Mouse (Mus musculus): ENCODE measurements around the gene Sim2. TPM values are rescaled to one million over a fixed set of nuclear protein-coding genes. Genes with fewer than 3 reads are reported as not detected.

The Sim2 gene
- polyA plus RNA-seq, 1 experiment from 2014 or later = 0.14 TPM

- peaks cover 18% of the 10 kb centered on the region for H3K27me3 ChIP-seq (ENCODE audit: poor library complexity, severe bottlenecking)
- no peaks in the 10 kb centered on the region for H3K36me3 ChIP-seq (replicated peaks)
- DNase-seq (ENCODE audit: extremely low spot score, low spot score) = no peak
- WGBS = 61% methylated on average over 9 of the region's 9 CpGs
- peaks cover 6% of the 10 kb centered on the region; the same call in 1 of the 2 replicates for H3K9me3 ChIP-seq
- no peak overlapping the region for H3K27ac ChIP-seq
- no peak overlapping the region for H3K4me3 ChIP-seq
- peaks cover 18% of the 10 kb centered on the region for H3K4me1 ChIP-seq
Measured at GRCm38 (mm10) chr16:94064211-94064610, 20.5 kb upstream of the Sim2 start.

- peaks cover 8% of the 10 kb centered on the region; the same call in 1 of the 2 replicates for H3K4me1 ChIP-seq
- peaks cover 36% of the 10 kb centered on the region for H3K27me3 ChIP-seq (ENCODE audit: poor library complexity, severe bottlenecking)
- WGBS = 77% methylated on average over 24 of the region's 24 CpGs
- H3K4me3 ChIP-seq = no peak overlapping the region
- H3K36me3 ChIP-seq (replicated peaks) = no peaks in the 10 kb centered on the region
- no peak overlapping the region for H3K27ac ChIP-seq
- peaks cover 6% of the 10 kb centered on the region; the same call in 1 of the 2 replicates for H3K9me3 ChIP-seq
- DNase-seq (ENCODE audit: extremely low spot score, low spot score) = no peak
Measured at GRCm38 (mm10) chr16:94065728-94066674, 18.7 kb upstream of the Sim2 start.

- 87% methylated on average over 6 of the region's 6 CpGs for WGBS
Measured at GRCm38 (mm10) chr16:94066771-94067170, 18.0 kb upstream of the Sim2 start.

DNA sequence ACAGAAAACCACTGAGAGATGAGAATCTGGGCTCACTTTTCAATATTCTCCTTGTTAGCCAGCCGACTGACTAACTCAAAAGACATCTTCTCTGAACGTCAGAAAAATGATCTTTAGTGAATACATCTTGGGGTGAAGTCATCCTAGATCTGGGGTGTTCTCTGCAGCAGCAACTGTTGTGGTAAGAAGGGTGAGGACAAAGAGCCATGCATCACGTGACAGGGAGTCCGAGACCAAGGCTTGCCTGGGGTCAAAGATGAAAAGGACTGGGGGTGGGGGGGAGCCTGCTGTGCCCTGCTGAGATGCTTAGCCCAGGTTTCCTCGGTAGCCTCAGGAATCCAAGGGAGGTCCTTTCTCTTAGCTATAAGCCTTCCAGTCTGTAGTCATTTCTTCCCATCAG is 17.5 kb upstream of the Sim2 start:
- H3K27me3 ChIP-seq (ENCODE audit: poor library complexity, severe bottlenecking) = peaks cover 46% of the 10 kb centered on the region
- H3K4me1 ChIP-seq = peaks cover 13% of the 10 kb centered on the region; the same call in 1 of the 2 replicates
- H3K4me3 ChIP-seq = no peak overlapping the region
- H3K9me3 ChIP-seq = peaks cover 6% of the 10 kb centered on the region; the same call in 1 of the 2 replicates
- 58% methylated on average over 5 of the region's 5 CpGs for WGBS
- no peak for DNase-seq (ENCODE audit: extremely low spot score, low spot score)
- no peaks in the 10 kb centered on the region for H3K36me3 ChIP-seq (replicated peaks)
- H3K27ac ChIP-seq = no peak overlapping the region

More at GRCm38 (mm10) chr16:94066771-94067170, 18.0 kb upstream of the Sim2 start:
- no peak for DNase-seq (ENCODE audit: extremely low spot score, low spot score)
- Histone ChIP-seq H3K9me3 (peaks cover 6% of the 10 kb centered on the region; the same call in 1 of the 2 replicates), H3K36me3 (replicated peaks) (no peaks in the 10 kb centered on the region), H3K27ac (no peak overlapping the region), H3K4me3 (no peak overlapping the region), H3K27me3 (ENCODE audit: poor library complexity, severe bottlenecking) (peaks cover 43% of the 10 kb centered on the region), H3K4me1 (peaks cover 12% of the 10 kb centered on the region; the same call in 1 of the 2 replicates)

DNA sequence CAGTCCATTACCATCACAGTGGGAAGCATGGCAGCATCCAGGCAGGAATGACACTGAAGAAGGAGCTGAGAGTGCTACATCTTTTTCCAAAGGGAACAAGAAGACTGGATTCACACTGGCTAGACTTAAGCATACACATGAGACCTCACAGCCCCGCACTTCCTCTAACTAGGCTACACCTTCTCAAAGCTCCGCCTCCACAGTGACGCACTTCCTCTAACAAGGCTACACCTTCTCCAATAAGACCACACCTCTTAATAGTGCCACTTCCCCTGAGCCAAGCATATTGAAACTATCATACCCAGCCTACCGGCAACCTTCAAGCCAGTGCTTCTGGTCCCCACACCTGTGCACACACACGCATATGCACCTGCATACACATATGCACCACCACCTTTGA is 15.7 kb upstream of the Sim2 start:
- Histone ChIP-seq H3K4me1 (peaks cover 12% of the 10 kb centered on the region; the same call in 1 of the 2 replicates), H3K27ac (no peak overlapping the region), H3K27me3 (ENCODE audit: poor library complexity, severe bottlenecking) (peaks cover 60% of the 10 kb centered on the region), H3K4me3 (no peak overlapping the region), H3K36me3 (replicated peaks) (no peaks in the 10 kb centered on the region), H3K9me3 (peaks cover 10% of the 10 kb centered on the region; the same call in 1 of the 2 replicates)
- DNase-seq (ENCODE audit: extremely low spot score, low spot score) = no peak
- 92% methylated on average over 5 of the region's 5 CpGs for WGBS

GRCm38 (mm10) chr16:94070920-94071319 is 13.8 kb upstream of the Sim2 start:
- Histone ChIP-seq H3K4me1 (peaks cover 5% of the 10 kb centered on the region; the same call in 1 of the 2 replicates), H3K9me3 (peaks cover 10% of the 10 kb centered on the region; the same call in 1 of the 2 replicates), H3K27me3 (ENCODE audit: poor library complexity, severe bottlenecking) (peaks cover 79% of the 10 kb centered on the region), H3K27ac (no peak overlapping the region), H3K4me3 (no peak overlapping the region), H3K36me3 (replicated peaks) (no peaks in the 10 kb centered on the region)
- 86% methylated on average over 9 of the region's 9 CpGs for WGBS
- no peak for DNase-seq (ENCODE audit: extremely low spot score, low spot score)

DNA sequence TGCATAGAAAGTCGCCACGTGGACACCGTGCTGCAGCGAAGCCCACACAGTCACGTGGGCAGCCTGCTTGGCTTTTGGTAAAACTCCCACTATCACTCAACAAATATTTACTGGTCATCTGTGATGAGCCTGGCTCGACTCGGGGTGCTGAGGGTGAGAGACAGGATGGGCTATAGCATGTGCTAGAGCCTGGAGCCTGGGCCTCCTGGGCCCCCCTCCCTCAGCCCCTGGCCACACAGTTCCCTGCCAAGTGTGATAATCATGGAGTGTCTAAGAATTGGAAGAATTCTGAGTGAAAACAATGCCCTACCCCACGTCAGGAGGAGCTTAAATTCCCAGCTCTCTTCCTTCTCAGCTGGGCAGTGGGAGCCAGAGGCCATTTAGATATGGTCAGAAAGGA is 13.3 kb upstream of the Sim2 start:
- H3K36me3 ChIP-seq (replicated peaks) = no peaks in the 10 kb centered on the region
- H3K4me1 ChIP-seq = peaks cover 5% of the 10 kb centered on the region; the same call in 1 of the 2 replicates
- H3K27me3 ChIP-seq (ENCODE audit: poor library complexity, severe bottlenecking) = peaks cover 83% of the 10 kb centered on the region
- peaks cover 10% of the 10 kb centered on the region; the same call in 1 of the 2 replicates for H3K9me3 ChIP-seq
- no peak overlapping the region for H3K27ac ChIP-seq
- H3K4me3 ChIP-seq = no peak overlapping the region
- 81% methylated on average over 8 of the region's 8 CpGs for WGBS
- no peak for DNase-seq (ENCODE audit: extremely low spot score, low spot score)

DNA sequence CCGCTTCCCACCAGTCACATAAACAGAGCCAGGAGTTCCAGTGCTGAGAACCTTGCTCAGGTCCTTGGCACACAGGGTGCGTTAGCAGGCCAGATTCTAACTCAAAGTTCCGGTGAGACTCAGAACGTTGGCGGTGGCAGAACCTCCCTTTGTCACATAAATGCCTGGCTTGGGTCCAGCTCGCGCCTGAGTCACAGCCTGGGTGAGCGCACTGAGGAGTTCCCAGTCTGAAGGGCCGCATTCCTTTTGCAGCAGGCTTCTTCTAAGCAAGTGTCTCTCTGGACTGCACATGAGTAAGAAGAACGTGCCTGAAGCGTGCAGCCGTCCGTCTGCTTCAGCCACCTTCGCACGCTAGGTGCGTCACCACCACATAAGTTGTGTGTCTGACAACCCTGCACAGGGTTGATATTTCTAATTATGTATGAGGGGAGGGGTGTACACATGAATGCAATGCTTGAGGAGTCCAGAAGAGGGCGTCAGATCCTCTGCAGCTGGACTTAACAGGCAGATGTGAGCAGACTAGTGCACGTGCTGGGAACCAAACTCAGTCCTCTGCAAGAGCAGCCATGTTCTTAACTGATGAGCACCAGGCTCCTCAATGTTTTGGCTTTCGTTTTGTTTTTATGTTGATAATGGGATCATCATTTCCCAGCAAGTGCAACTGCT is 9.2 kb upstream of the Sim2 start:
- no peaks in the 10 kb centered on the region for H3K36me3 ChIP-seq (replicated peaks)
- 0 out of 2 replicates have a peak, but pooled peaks cover 4% of the 10 kb centered on the region for H3K9me3 ChIP-seq
- no peak for DNase-seq (ENCODE audit: extremely low spot score, low spot score)
- no peak overlapping the region for H3K4me3 ChIP-seq
- H3K27me3 ChIP-seq (ENCODE audit: poor library complexity, severe bottlenecking) = peaks cover 94% of the 10 kb centered on the region
- H3K4me1 ChIP-seq = peaks cover 19% of the 10 kb centered on the region
- no peak overlapping the region for H3K27ac ChIP-seq
- WGBS = 32% methylated on average over 19 of the region's 19 CpGs

GRCm38 (mm10) chr16:94078318-94079074 is 6.2 kb upstream of the Sim2 start:
- Histone ChIP-seq H3K4me3 (no peak overlapping the region), H3K27me3 (ENCODE audit: poor library complexity, severe bottlenecking) (peaks cover 100% of the 10 kb centered on the region), H3K4me1 (peaks cover 20% of the 10 kb centered on the region), H3K9me3 (0 out of 2 replicates have a peak, but pooled peaks cover under 1% of the 10 kb centered on the region), H3K27ac (no peak overlapping the region), H3K36me3 (replicated peaks) (no peaks in the 10 kb centered on the region)
- WGBS = under 1% methylated on average over 23 of the region's 23 CpGs
- peak; percentile 41 for DNase-seq (ENCODE audit: extremely low spot score, low spot score)

- peak; percentile 52 for DNase-seq (ENCODE audit: extremely low spot score, low spot score)
- peak overlapping the region; percentile 20; the same call in 1 of the 2 replicates for H3K4me3 ChIP-seq
- H3K27me3 ChIP-seq (ENCODE audit: poor library complexity, severe bottlenecking) = peaks cover 100% of the 10 kb centered on the region
- no peaks in the 10 kb centered on the region for H3K36me3 ChIP-seq (replicated peaks)
- peaks cover 26% of the 10 kb centered on the region for H3K4me1 ChIP-seq
- 1% methylated on average over 47 of the region's 47 CpGs for WGBS
- H3K9me3 ChIP-seq = no peaks in the 10 kb centered on the region
- no peak overlapping the region for H3K27ac ChIP-seq
Measured at GRCm38 (mm10) chr16:94079075-94079855, 5.5 kb upstream of the Sim2 start.

GRCm38 (mm10) chr16:94079856-94080555 is 4.7 kb upstream of the Sim2 start:
- H3K27ac ChIP-seq = no peak overlapping the region
- DNase-seq (ENCODE audit: extremely low spot score, low spot score) = peak; percentile 50
- peaks cover 33% of the 10 kb centered on the region for H3K4me1 ChIP-seq
- H3K9me3 ChIP-seq = no peaks in the 10 kb centered on the region
- no peak overlapping the region for H3K4me3 ChIP-seq
- 1% methylated on average over 13 of the region's 13 CpGs for WGBS
- no peaks in the 10 kb centered on the region for H3K36me3 ChIP-seq (replicated peaks)
- H3K27me3 ChIP-seq (ENCODE audit: poor library complexity, severe bottlenecking) = peaks cover 100% of the 10 kb centered on the region
